Mouse (Mus musculus): ENCODE measurements at regions not wholly inside any gene's neighbourhood (a gene's known extent, or its start where the extent isn't known, plus 50 kb on each side); places are given as distances from the start of the nearest gene placed in this dataset.
"Not testable (repeated sequence)": the region's sequence is repeated elsewhere in the genome, so short reads cannot be mapped to it uniquely, and the experiment has no call there.

GRCm38 (mm10) chr12:21680026-21680425, 262.6 kb upstream of the Ywhaq start:
- DNase-seq (ENCODE audit: low spot score) = peak; percentile 15

DNA sequence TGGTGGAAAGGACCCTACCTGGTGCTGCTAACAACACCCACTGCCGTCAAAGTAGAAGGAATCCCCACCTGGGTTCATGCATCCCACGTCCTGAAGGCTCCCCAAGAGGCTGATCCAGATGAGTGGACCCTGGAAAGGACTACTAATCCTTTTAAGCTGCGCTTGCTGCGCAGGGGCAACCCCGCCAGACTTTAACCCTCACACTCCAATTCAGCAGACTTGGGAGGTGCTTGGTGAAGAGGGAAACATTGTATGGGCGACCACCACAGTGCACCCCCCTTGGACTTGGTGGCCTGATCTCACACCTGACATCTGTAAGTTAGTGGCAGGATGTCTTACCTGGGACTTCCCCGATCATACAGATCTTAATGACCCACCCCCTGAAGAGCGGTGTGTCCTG, 231.9 kb upstream of the Ywhaq start:
- DNase-seq (ENCODE audit: low spot score) = not testable (repeated sequence)

DNA sequence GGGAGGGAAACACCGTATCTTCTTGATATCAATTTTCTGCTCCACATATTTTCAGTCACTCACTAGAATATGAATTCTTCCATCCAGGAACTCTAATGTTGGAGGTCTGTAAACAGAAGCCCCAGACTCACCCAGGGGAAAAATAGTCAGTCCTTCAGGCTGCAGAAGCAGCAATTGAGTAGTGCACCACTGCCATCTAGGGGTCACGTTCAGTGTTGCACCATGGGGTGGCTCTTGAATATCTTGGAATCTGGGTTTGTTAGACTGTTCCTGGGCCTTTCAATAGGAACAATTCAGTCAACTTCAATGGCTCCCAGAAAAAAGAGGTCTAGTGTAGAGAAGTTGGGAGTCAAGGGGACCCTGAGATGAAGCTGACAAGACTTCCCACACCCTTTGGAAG, 196.3 kb upstream of the Ywhaq start:
- DNase-seq (ENCODE audit: low spot score) = peak; percentile 44

- DNase-seq (ENCODE audit: low spot score) = no peak
These were observed 151.1 kb upstream of the Ywhaq start for GRCm38 (mm10) chr12:21568415-21569040.

- DNase-seq (ENCODE audit: low spot score) = not testable (repeated sequence)
These were observed 126.5 kb upstream of the Ywhaq start for GRCm38 (mm10) chr12:21543962-21544361.

- peak; percentile 67 for DNase-seq (ENCODE audit: low spot score)
These were observed 125.9 kb upstream of the Ywhaq start for GRCm38 (mm10) chr12:21543153-21543894.

GRCm38 (mm10) chr12:21531766-21532165, 114.3 kb upstream of the Ywhaq start:
- DNase-seq (ENCODE audit: low spot score) = no peak

DNA sequence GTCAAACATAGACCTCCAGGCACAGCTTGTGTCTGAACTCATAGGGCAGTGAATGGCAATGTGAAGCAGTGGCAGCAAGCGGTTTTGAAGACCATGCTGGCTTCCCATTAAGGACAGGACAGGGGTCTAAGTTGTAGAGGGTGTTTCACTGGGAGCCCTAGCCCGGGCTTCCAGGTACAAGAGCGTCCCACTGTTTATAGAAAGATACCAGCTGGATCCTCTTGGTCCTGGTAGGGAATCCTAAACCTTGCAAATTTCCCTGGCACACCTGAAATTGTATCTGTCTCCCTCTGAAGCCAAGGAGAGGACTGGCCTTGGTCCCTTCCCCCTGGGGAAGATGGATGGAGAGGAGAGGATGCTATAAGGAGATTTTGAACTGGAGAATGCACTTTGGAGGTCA, 111.9 kb upstream of the Ywhaq start:
- not testable (repeated sequence) for DNase-seq (ENCODE audit: low spot score)

DNA sequence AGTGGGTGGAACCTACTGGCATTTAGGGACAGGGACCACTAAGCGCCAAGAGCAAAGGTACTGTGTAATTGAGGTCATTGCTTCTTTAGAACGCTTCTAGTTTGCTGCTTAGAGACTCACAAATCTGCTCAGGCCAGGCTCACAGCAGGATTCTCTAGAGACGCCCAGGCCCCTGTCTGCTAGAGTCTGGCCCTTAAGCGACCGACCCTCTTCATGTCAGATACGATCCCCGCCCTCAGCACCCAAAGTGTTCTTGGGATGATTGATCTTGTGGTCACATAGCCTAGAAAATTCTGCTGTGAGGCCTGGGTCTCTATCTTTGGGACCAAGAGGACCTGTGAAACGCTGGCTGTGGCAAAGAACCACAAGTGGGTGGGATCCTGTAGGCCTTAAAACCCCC, 109.9 kb upstream of the Ywhaq start:
- DNase-seq (ENCODE audit: low spot score) = not testable (repeated sequence)

- not testable (repeated sequence) for DNase-seq (ENCODE audit: low spot score)
These were observed 109.5 kb upstream of the Ywhaq start for GRCm38 (mm10) chr12:21526906-21527305.

DNA sequence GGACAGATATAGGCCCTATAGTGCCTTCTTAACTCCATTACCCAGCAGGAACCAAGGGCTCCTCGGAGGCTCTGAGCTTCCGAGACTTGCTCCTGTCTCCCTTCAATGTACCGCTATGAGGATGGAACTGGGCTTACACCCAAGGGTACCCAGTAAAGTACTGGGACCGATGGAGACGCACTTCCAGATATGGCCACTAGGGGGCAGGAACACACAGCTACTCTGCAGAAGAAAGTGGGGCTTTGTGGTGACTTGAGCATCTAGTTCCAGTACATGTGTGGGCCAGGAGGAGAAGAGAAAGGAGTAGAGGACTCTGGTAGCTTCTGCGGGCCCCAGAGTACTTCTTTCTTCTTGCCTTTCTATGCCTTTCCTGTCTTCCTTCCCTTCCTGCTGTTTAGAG, 108.1 kb upstream of the Ywhaq start:
- not testable (repeated sequence) for DNase-seq (ENCODE audit: low spot score)

- DNase-seq (ENCODE audit: low spot score) = no peak
These were observed 105.2 kb upstream of the Ywhaq start for GRCm38 (mm10) chr12:21522621-21523020.

- DNase-seq (ENCODE audit: low spot score) = no peak
These were observed 101.6 kb upstream of the Ywhaq start for GRCm38 (mm10) chr12:21519058-21519457.

DNA sequence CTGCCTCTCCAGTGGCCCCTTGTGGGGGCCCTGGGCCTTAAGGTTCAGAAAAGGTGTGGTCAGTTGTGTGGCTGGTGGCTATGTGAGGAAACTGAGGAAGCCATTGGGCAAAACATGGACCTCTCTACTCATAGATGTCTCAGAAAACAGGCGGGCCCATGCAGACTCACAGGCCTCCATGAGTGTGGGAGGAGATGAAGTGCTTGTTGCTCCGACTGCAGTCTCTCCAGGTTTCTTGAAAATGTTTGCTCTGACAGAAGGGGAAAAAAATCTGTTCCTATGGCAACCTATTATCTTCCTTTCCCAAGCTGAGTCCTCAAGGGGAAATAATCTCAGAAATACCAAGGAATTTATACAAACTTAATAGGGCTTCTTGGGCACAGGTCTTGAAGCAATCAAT, 95.3 kb upstream of the Ywhaq start:
- no peak for DNase-seq (ENCODE audit: low spot score)

- no peak for DNase-seq (ENCODE audit: low spot score)
These were observed 93.7 kb upstream of the Ywhaq start for GRCm38 (mm10) chr12:21511043-21511665.

- no peak for DNase-seq (ENCODE audit: low spot score)
These were observed 89.6 kb upstream of the Ywhaq start for GRCm38 (mm10) chr12:21507080-21507479.

GRCm38 (mm10) chr12:21505731-21506368, 88.4 kb upstream of the Ywhaq start:
- DNase-seq (ENCODE audit: low spot score) = no peak

GRCm38 (mm10) chr12:21503250-21503649, 85.8 kb upstream of the Ywhaq start:
- no peak for DNase-seq (ENCODE audit: low spot score)

DNA sequence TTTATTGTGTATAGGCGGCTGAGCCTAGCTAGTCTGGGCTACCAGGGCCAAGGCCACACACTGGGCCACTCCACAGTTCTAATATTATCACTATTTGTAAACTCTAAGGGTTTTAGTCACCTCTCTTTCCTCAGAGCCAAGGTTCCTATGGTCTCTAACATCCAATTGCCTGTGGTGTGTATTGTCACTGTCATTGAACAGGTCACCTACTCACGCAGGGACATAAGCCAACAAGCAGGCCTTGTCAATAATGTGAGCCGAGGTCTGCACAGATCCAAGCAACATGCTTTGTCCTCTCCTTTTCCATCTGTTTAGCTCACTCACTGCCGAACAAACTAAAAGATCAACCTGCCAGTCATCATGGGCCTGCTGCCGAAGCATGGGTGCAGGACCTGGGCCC, 79.5 kb upstream of the Ywhaq start:
- no peak for DNase-seq (ENCODE audit: low spot score)

DNA sequence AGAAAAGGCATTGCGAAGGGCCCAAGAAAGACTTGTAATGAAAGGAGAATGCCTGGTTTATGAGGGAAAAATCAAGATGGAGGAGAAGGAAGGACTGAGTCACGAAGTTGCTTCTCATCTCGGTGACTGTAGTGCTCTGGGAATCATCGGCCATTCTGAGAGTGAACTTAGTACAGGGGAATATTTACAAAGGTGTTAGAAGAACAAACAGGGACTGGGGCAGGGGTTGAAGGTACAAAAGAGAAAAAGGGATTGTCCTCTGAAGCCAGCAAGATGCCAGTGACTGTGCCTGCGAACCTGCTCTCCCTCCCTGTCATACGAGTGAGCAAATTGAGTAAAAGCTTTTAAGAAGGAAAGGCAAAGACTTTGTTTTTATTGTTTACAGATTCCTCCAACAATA, 78.1 kb upstream of the Ywhaq start:
- DNase-seq (ENCODE audit: low spot score) = no peak

GRCm38 (mm10) chr12:21493471-21493870, 76.0 kb upstream of the Ywhaq start:
- no peak for DNase-seq (ENCODE audit: low spot score)

DNA sequence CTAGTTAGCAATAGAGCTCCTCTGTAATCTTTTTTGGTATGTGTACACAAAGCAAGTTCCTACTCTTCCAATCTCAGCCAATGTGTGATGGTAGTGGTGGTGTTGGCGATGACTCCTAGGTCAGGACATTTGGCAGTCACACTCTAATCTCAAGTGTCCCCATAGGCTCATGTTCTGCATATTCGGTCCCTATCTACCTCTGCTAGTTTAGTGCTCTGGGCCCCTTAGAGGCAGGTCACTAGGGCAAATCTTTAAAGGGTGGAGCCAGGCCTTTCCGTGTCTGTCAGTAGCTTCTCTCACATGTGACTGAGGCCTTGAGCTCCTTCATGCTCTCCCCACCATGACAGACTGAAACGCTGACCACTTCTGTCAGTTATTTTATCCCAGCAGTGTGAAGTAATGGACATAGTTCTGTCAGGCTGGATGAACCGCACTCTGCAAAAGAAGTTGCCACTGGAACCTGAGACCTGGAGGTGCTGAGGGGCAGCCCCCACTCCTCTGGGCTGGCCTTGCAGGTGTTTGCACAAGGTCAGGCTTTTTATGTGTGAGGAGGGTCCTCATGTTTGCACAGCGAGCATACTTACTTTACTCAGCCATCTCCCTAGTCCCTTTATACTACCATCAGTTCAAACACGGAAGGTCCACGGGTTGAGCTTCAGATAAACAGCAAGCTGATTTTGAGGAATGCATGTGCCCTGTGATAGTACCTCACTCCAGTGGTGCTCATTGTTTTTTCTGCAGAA, 75.3 kb upstream of the Ywhaq start:
- DNase-seq (ENCODE audit: low spot score) = no peak
